Mouse (Mus musculus): ENCODE results near the gene Cmss1. TPM values are rescaled to one million over a fixed set of nuclear protein-coding genes. Genes with fewer than 3 reads are reported as not detected.

Gene Cmss1
- polyA plus RNA-seq, 1 experiment = 2.8 TPM

DNA sequence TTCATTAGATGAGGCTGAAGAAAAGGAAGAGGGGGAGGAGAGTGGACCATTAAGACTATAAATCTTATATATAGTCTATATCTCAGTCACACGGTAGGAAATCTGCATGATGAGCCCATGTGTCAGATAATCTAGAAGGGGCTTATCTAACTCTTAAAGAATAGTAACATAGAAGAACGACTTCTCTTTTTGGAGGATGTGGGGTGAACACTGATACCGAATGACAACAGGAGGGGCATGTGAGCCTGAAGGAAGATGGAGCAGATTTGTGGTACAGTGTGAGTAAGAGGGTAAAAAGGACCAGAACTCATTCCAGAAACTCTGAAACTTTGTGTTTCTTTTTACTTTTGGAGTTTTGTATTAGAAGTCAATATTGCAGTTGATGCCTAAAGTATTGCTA is 97.6 kb downstream of the Cmss1 start:
- Histone ChIP-seq H3K9me3 (ENCODE audit: control insufficient read depth, low read length) (no peaks in the 10 kb centered on the region), H3K4me1 (ENCODE audit: control insufficient read depth) (no peaks in the 10 kb centered on the region), H3K36me3 (ENCODE audit: control insufficient read depth) (no peaks in the 10 kb centered on the region), H3K4me3 (replicated peaks) (no peak overlapping the region), H3K27me3 (ENCODE audit: control insufficient read depth) (no peaks in the 10 kb centered on the region)
- TF ChIP-seq GATA1 (IDR thresholded peaks at IDR 0.05; ENCODE audit: low read length) (no peak), TAL1 (IDR thresholded peaks at IDR 0.05; ENCODE audit: low read length) (no peak)

DNA sequence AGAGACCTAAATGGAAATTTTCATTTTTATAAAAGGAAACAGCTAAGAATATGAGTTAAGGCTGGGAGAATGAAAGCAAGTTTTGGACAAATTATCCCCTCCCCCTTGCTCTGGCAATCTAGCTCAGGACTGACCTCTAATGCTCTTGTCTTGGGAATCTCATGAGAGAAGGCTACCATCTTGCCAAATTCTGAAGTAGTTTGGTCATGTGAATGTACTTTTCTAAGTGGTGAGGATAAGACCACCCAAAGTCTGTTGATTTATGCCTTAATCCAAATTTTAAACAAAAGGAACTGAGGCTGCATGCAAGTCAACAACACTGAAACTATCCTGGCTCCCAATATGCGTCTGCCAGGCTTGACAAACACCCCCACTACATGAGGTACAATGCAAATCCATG is 98.3 kb downstream of the Cmss1 start:
- Histone ChIP-seq H3K27me3 (ENCODE audit: control insufficient read depth) (no peaks in the 10 kb centered on the region), H3K9me3 (ENCODE audit: control insufficient read depth, low read length) (no peaks in the 10 kb centered on the region), H3K36me3 (ENCODE audit: control insufficient read depth) (no peaks in the 10 kb centered on the region), H3K4me1 (ENCODE audit: control insufficient read depth) (no peaks in the 10 kb centered on the region), H3K4me3 (replicated peaks) (no peak overlapping the region)
- TF ChIP-seq GATA1 (IDR thresholded peaks at IDR 0.05; ENCODE audit: low read length) = no peak
- no peak for TF ChIP-seq TAL1 (IDR thresholded peaks at IDR 0.05; ENCODE audit: low read length)

DNA sequence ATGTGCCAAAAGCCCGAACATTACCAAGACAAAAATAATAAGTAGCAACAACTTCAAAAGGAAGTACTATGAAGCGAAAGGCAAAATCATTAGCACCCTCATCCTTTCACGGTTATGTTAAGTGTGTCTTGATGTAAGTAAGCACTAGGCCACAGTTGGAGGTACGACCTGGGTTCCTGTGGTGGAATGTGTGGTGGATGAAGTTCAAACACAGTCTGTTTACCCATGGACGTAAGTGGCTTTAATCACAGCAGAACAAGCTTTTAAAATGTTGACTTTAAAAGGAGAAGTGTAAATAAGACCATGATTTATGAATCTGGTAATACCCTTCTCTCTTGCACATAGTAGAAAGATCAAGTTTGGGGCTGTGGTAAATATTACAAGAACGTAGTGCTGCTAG is 100.5 kb downstream of the Cmss1 start:
- TF ChIP-seq TAL1 (IDR thresholded peaks at IDR 0.05; ENCODE audit: low read length) (no peak), GATA1 (IDR thresholded peaks at IDR 0.05; ENCODE audit: low read length) (no peak)
- no peaks in the 10 kb centered on the region for H3K36me3 ChIP-seq (ENCODE audit: control insufficient read depth)
- no peaks in the 10 kb centered on the region for H3K4me1 ChIP-seq (ENCODE audit: control insufficient read depth)
- no peaks in the 10 kb centered on the region for H3K27me3 ChIP-seq (ENCODE audit: control insufficient read depth)
- H3K9me3 ChIP-seq (ENCODE audit: control insufficient read depth, low read length) = no peaks in the 10 kb centered on the region
- no peak overlapping the region for H3K4me3 ChIP-seq (replicated peaks)

DNA sequence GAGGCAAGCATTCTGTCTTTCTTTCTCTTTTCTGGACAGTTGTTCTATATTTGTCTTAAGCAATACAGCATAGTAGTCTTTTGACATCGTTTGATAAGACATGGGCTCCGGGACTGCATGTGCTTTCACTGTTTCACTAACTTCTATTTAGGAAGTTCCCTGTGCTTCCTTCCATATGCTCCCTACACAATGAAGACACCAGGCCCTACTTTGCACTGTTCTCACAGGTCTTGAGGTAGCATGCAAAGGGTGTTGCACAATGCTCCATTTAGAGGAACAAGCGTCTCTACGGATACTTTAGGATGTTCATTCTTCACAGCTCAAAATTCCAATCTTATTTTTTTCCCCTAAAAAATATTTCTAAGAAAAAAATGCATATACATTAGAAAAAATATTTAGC is 101.9 kb downstream of the Cmss1 start:
- Histone ChIP-seq H3K4me3 (replicated peaks) (no peak overlapping the region), H3K9me3 (ENCODE audit: control insufficient read depth, low read length) (no peaks in the 10 kb centered on the region), H3K27me3 (ENCODE audit: control insufficient read depth) (no peaks in the 10 kb centered on the region), H3K4me1 (ENCODE audit: control insufficient read depth) (no peaks in the 10 kb centered on the region), H3K36me3 (ENCODE audit: control insufficient read depth) (no peaks in the 10 kb centered on the region)
- TF ChIP-seq TAL1 (IDR thresholded peaks at IDR 0.05; ENCODE audit: low read length) (no peak), GATA1 (IDR thresholded peaks at IDR 0.05; ENCODE audit: low read length) (no peak)

DNA sequence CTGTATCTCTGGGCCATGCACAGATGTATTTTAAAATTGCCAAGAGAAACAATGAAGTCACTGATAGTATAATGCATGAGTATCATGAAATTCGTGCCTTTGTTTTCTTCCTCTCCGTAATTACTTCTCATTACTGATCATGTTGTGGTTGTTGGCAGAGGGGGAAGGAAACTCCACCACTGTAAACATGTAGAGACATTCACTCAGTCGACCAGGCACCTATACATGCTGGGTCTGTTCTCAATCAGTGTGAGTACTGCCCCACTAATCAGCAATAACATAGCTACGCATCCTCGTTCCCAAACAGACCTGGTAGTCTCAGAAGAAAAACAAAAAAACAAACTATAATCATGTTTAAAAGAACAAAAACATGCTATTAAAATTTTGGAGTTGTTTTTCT is 103.9 kb downstream of the Cmss1 start:
- H3K36me3 ChIP-seq (ENCODE audit: control insufficient read depth) = no peaks in the 10 kb centered on the region
- no peaks in the 10 kb centered on the region for H3K9me3 ChIP-seq (ENCODE audit: control insufficient read depth, low read length)
- H3K4me3 ChIP-seq (replicated peaks) = no peak overlapping the region
- no peaks in the 10 kb centered on the region for H3K27me3 ChIP-seq (ENCODE audit: control insufficient read depth)
- H3K4me1 ChIP-seq (ENCODE audit: control insufficient read depth) = no peaks in the 10 kb centered on the region
- TF ChIP-seq TAL1 (IDR thresholded peaks at IDR 0.05; ENCODE audit: low read length) (no peak), GATA1 (IDR thresholded peaks at IDR 0.05; ENCODE audit: low read length) (no peak)

DNA sequence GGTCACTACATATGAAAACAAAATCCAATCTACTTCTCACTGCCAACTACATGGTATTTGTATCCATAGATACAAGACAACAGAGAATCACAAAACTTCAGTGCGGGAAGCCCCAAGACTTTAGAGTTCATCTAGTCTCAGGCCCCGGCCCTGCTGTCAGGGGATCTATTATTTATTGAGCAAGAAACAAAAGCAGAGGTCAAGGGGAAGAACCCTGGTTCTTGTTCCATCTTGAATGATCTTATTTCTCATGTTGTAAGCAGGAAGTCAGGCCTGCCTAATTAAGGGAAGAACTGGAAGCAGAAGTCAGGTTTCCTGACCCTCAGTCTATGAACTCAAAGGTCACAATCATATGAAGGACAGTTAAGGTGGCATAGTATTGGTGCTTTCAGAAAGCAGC is 104.4 kb downstream of the Cmss1 start:
- Histone ChIP-seq H3K9me3 (ENCODE audit: control insufficient read depth, low read length) (no peaks in the 10 kb centered on the region), H3K4me1 (ENCODE audit: control insufficient read depth) (no peaks in the 10 kb centered on the region), H3K4me3 (replicated peaks) (no peak overlapping the region), H3K36me3 (ENCODE audit: control insufficient read depth) (no peaks in the 10 kb centered on the region), H3K27me3 (ENCODE audit: control insufficient read depth) (no peaks in the 10 kb centered on the region)
- TF ChIP-seq TAL1 (IDR thresholded peaks at IDR 0.05; ENCODE audit: low read length) (no peak), GATA1 (IDR thresholded peaks at IDR 0.05; ENCODE audit: low read length) (no peak)

DNA sequence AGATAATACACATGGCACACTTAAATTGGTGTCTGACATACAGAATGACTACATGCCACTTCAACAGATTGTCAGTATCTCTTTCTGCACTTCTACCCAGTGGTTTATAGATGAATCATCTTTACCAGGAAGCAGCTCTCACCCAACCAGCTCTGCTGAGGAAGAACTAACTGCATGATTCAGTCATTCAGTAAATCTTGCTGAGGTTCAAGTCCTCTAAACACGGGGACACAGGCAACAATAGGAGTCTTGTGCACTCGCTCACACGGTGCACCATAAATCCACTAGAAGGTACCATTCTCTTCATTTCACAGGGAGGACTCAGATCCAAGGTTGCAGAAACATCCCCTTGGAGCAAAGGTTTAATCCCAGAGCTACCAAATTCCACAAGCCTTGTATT is 105.8 kb downstream of the Cmss1 start:
- TF ChIP-seq TAL1 (IDR thresholded peaks at IDR 0.05; ENCODE audit: low read length) (no peak), GATA1 (IDR thresholded peaks at IDR 0.05; ENCODE audit: low read length) (no peak)
- Histone ChIP-seq H3K36me3 (ENCODE audit: control insufficient read depth) (no peaks in the 10 kb centered on the region), H3K4me1 (ENCODE audit: control insufficient read depth) (no peaks in the 10 kb centered on the region), H3K27me3 (ENCODE audit: control insufficient read depth) (no peaks in the 10 kb centered on the region), H3K4me3 (replicated peaks) (no peak overlapping the region), H3K9me3 (ENCODE audit: control insufficient read depth, low read length) (no peaks in the 10 kb centered on the region)

DNA sequence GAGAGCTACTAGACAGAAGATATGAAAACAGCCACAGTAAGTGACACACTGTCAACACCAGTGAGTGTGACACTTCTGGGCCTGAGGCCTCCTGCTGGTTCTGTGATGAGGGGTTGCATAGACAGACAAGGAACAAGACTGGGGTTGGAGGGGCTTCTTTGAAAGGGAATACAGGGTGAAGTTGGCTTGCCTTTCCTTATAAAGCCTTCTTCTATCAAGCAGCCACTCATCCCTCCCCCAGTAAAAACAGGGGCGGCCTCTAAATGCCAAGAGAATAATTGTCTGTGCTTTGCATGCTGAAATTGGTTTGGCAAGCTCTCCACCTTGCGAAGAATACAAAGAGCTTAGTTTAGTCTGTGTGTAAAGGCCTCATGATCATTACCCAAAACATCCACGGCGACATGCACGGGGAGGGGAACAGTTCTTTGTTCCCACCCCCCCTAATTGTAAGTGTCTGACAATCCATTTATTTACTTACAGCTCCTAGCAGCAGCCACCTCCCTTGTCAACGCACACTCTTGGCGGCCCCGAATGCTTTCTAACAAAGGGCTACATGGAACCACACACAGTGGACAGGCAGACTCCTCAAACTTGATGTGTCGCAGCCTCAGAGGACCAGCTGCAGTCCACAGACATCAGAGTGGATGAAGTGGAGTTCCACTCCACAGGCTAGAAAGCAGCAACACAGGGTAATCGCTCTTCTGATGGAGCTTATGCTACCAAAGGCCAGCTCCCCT is 110.1 kb downstream of the Cmss1 start:
- Histone ChIP-seq H3K36me3 (ENCODE audit: control insufficient read depth) (no peaks in the 10 kb centered on the region), H3K4me3 (replicated peaks) (no peak overlapping the region), H3K4me1 (ENCODE audit: control insufficient read depth) (no peaks in the 10 kb centered on the region), H3K27me3 (ENCODE audit: control insufficient read depth) (no peaks in the 10 kb centered on the region), H3K9me3 (ENCODE audit: control insufficient read depth, low read length) (no peaks in the 10 kb centered on the region)
- no peak for TF ChIP-seq GATA1 (IDR thresholded peaks at IDR 0.05; ENCODE audit: low read length)
- TF ChIP-seq TAL1 (IDR thresholded peaks at IDR 0.05; ENCODE audit: low read length) = no peak

DNA sequence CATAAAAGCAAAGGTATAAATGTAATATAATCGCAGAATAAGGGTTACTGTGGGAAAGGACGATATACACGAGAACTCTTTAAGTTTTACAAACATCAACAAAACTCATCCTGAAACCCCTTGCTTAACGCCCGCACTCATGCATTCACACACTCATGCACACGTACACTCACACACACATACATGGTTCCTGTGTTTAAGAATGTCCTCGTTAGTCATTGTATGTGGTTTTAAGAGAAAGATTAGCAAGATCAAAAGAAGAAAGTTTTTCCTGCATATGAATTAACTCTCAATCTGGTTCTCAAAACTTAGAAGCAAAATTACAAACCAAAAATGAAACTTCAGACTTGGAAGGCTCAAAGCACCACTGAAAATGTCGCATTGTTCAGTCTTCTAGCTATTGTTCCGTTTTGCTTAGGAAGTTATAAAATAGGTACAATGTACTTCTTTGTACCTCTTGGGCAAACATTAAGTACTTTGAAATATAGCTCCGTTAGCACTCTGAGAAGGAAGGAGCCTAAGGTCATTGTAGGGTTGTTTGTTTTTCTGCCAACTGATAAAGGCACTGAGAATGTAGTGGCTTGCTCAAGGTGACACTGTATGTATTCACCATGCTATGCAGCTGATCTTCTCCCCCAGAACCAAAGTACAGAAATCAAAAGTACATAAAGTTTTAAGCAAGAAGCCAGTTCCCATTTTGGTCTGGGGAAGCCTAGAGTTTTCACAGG is 111.0 kb downstream of the Cmss1 start:
- no peaks in the 10 kb centered on the region for H3K27me3 ChIP-seq (ENCODE audit: control insufficient read depth)
- TF ChIP-seq GATA1 (IDR thresholded peaks at IDR 0.05; ENCODE audit: low read length) = no peak
- TF ChIP-seq TAL1 (IDR thresholded peaks at IDR 0.05; ENCODE audit: low read length) = no peak
- H3K4me3 ChIP-seq (replicated peaks) = no peak overlapping the region
- H3K9me3 ChIP-seq (ENCODE audit: control insufficient read depth, low read length) = no peaks in the 10 kb centered on the region
- no peaks in the 10 kb centered on the region for H3K36me3 ChIP-seq (ENCODE audit: control insufficient read depth)
- no peaks in the 10 kb centered on the region for H3K4me1 ChIP-seq (ENCODE audit: control insufficient read depth)
